20 mouse cellular contexts compared by ENCODE assay signal in the genomic region with DNA sequence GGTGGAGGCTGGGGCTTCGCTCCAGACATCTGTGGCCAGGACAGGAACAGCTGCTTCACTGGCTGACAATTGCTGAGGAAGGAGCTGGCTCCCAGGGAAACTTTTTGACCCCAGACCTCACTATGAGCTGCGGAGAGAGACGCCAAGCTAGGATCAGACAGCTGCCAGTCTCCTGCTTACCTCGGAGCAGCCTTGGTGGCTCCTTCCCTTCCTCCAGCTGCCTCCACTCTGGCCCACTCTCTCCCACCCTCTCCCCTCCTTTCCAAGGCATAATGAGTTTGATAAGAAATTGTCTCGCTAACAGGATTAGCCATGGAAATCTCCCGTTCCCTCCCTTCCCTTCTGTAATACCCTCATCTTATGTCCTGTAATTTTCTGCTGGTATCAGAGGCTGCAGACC.
DNase-seq lines count a peak whose midpoint lies in the region; ATAC-seq and TF ChIP-seq lines count a peak whose summit lies in the region.
"Had no signal": no experiment of that assay in that cellular context is flagged by ENCODE, and none has a peak within 500 bp of the region (broad histone marks: within the 10 kb centered on the region; RNA-seq: fewer than 3 reads in every experiment).

No protein-coding gene starts in this region.

- no peak overlapping the region for H3K4me3 ChIP-seq in forebrain, embryonic 14.5 days (ENCODE audit: low read depth, low read length)
- H3K4me3 ChIP-seq in forebrain, embryonic 11.5 days (ENCODE audit: low read depth, low read length): no peak overlapping the region
- no peak overlapping the region for H3K4me3 ChIP-seq in midbrain, embryonic 10.5 days
- no peak overlapping the region for H3K4me3 ChIP-seq in midbrain, postnatal 0 days (ENCODE audit: low read depth, low read length)
- no peak overlapping the region for H3K4me3 ChIP-seq in midbrain, embryonic 14.5 days (replicated peaks; ENCODE audit: low read depth, low read length)
- H3K4me3 ChIP-seq: heart, embryonic 12.5 days had no signal

- no peaks in the 10 kb centered on the region for H3K36me3 ChIP-seq in forebrain, embryonic 14.5 days (ENCODE audit: control insufficient read depth, insufficient read depth, low read length)
- H3K36me3 ChIP-seq in forebrain, embryonic 11.5 days (ENCODE audit: control insufficient read depth, insufficient read depth, low read length): no peaks in the 10 kb centered on the region
- H3K36me3 ChIP-seq in midbrain, embryonic 10.5 days: no peaks in the 10 kb centered on the region
- H3K36me3 ChIP-seq in midbrain, postnatal 0 days (ENCODE audit: insufficient read depth, low read length): no peaks in the 10 kb centered on the region
- H3K36me3 ChIP-seq in midbrain, embryonic 14.5 days (ENCODE audit: control insufficient read depth, insufficient read depth, low read length): no peaks in the 10 kb centered on the region
- H3K36me3 ChIP-seq: heart, embryonic 12.5 days had no signal

- no peak overlapping the region for H3K9ac ChIP-seq in forebrain, embryonic 14.5 days (ENCODE audit: low read length)
- no peak overlapping the region for H3K9ac ChIP-seq in forebrain, embryonic 11.5 days (ENCODE audit: low read length)
- no peak overlapping the region for H3K9ac ChIP-seq in midbrain, postnatal 0 days (replicated peaks; ENCODE audit: low read length, poor library complexity, severe bottlenecking)
- H3K9ac ChIP-seq in midbrain, embryonic 14.5 days (replicated peaks; ENCODE audit: low read length): no peak overlapping the region
- H3K9ac ChIP-seq: heart, embryonic 12.5 days had no signal

- WGBS in forebrain, embryonic 14.5 days: 23% methylated on average over 6 of the region's 6 CpGs
- WGBS in forebrain, embryonic 11.5 days: 32% methylated on average over 6 of the region's 6 CpGs
- WGBS in midbrain, embryonic 10.5 days: 32% methylated on average over 6 of the region's 6 CpGs
- 17% methylated on average over 6 of the region's 6 CpGs for WGBS in midbrain, postnatal 0 days
- 11% methylated on average over 6 of the region's 6 CpGs for WGBS in midbrain, embryonic 14.5 days

- no peak overlapping the region for H3K4me2 ChIP-seq in forebrain, embryonic 14.5 days (ENCODE audit: low read length)
- H3K4me2 ChIP-seq in forebrain, embryonic 11.5 days (ENCODE audit: low read depth, low read length, severe bottlenecking): no peak overlapping the region
- no peak overlapping the region for H3K4me2 ChIP-seq in midbrain, postnatal 0 days (ENCODE audit: low read depth, low read length, poor library complexity, severe bottlenecking)
- H3K4me2 ChIP-seq in midbrain, embryonic 14.5 days (ENCODE audit: low read length): no peak overlapping the region
- H3K4me2 ChIP-seq: heart, embryonic 12.5 days; liver, embryonic 11.5 days had no signal

- ATAC-seq in forebrain, embryonic 14.5 days: no peak
- no peak for ATAC-seq in forebrain, embryonic 11.5 days (replicated peaks; ENCODE audit: low FRiP score)
- no peak for ATAC-seq in midbrain, postnatal 0 days (ENCODE audit: low FRiP score)
- ATAC-seq in midbrain, embryonic 14.5 days (ENCODE audit: low FRiP score, low TSS enrichment): peak; percentile 63; the same call in 1 of the 2 replicates

- no peaks in the 10 kb centered on the region for H3K27me3 ChIP-seq in forebrain, embryonic 14.5 days (replicated peaks; ENCODE audit: control insufficient read depth, insufficient read depth, low read length)
- no peaks in the 10 kb centered on the region; the same call in none of the 2 replicates for H3K27me3 ChIP-seq in forebrain, embryonic 11.5 days (ENCODE audit: control insufficient read depth, insufficient read depth, low read length)
- peaks cover 16% of the 10 kb centered on the region; the same call in 1 of the 2 replicates for H3K27me3 ChIP-seq in midbrain, embryonic 10.5 days (ENCODE audit: low read depth, poor library complexity, severe bottlenecking)
- no peaks in the 10 kb centered on the region for H3K27me3 ChIP-seq in midbrain, postnatal 0 days (ENCODE audit: insufficient read depth, low read length)
- H3K27me3 ChIP-seq in midbrain, embryonic 14.5 days (ENCODE audit: control insufficient read depth, insufficient read depth, low read length): no peaks in the 10 kb centered on the region

- H3K4me1 ChIP-seq in forebrain, embryonic 14.5 days (ENCODE audit: control insufficient read depth, insufficient read depth, low read length): peaks cover 10% of the 10 kb centered on the region
- H3K4me1 ChIP-seq in forebrain, embryonic 11.5 days (replicated peaks; ENCODE audit: control insufficient read depth, insufficient read depth, low read length): 0 out of 2 replicates have a peak, but pooled peaks cover 2% of the 10 kb centered on the region
- H3K4me1 ChIP-seq in midbrain, embryonic 10.5 days: peaks cover 40% of the 10 kb centered on the region
- no peaks in the 10 kb centered on the region for H3K4me1 ChIP-seq in midbrain, postnatal 0 days (ENCODE audit: insufficient read depth, low read length)
- H3K4me1 ChIP-seq in midbrain, embryonic 14.5 days (ENCODE audit: control insufficient read depth, insufficient read depth, low read length): peaks cover 22% of the 10 kb centered on the region

- 0 out of 2 replicates have a peak overlapping the region, but pooled peaks have one; percentile 39 for H3K27ac ChIP-seq in forebrain, embryonic 14.5 days (ENCODE audit: low read depth, low read length)
- H3K27ac ChIP-seq in forebrain, embryonic 11.5 days (ENCODE audit: low read depth, low read length): no peak overlapping the region
- H3K27ac ChIP-seq in midbrain, embryonic 10.5 days (replicated peaks): peak overlapping the region; percentile 75
- H3K27ac ChIP-seq in midbrain, postnatal 0 days (ENCODE audit: low read depth, low read length): no peak overlapping the region
- peak overlapping the region; percentile 55 for H3K27ac ChIP-seq in midbrain, embryonic 14.5 days (replicated peaks; ENCODE audit: low read depth, low read length)
- H3K27ac ChIP-seq: macrophage had no signal

- no peak for DNase-seq in forebrain, embryonic 14.5 days (ENCODE audit: low spot score)
- no peak for DNase-seq in forebrain, embryonic 11.5 days (ENCODE audit: low spot score)
- DNase-seq in midbrain, embryonic 10.5 days (ENCODE audit: low spot score): peak; percentile 26
- no peak for DNase-seq in midbrain, postnatal 0 days (ENCODE audit: low spot score)
- DNase-seq in midbrain, embryonic 14.5 days: peak; percentile 70
- no peak for DNase-seq in urinary bladder, postnatal 25 days (ENCODE audit: low spot score)
- DNase-seq in frontal cortex, postnatal 25 days (ENCODE audit: low spot score in 2 of 2): no peak
- DNase-seq: adrenal gland, postnatal 36 days; cerebellum, adult 18-20 months; cerebellum, postnatal 25 days; embryo, embryonic 11 days; heart, adult 11 months; heart, postnatal 14 days; kidney, adult 18-20 months; kidney, postnatal 10 days; lung, adult 2 months; right cerebral cortex, postnatal 25 days had no signal

- no peaks in the 10 kb centered on the region; the same call in 1 of the 2 replicates for H3K9me3 ChIP-seq in forebrain, embryonic 14.5 days (replicated peaks; ENCODE audit: control insufficient read depth, low read length)
- no peaks in the 10 kb centered on the region for H3K9me3 ChIP-seq in forebrain, embryonic 11.5 days (ENCODE audit: control insufficient read depth, low read length)
- H3K9me3 ChIP-seq in midbrain, embryonic 10.5 days (replicated peaks): no peaks in the 10 kb centered on the region; the same call in 1 of the 2 replicates
- H3K9me3 ChIP-seq in midbrain, postnatal 0 days (ENCODE audit: low read length): no peaks in the 10 kb centered on the region
- 0 out of 2 replicates have a peak, but pooled peaks cover 3% of the 10 kb centered on the region for H3K9me3 ChIP-seq in midbrain, embryonic 14.5 days (ENCODE audit: control insufficient read depth, low read length)
- H3K9me3 ChIP-seq: heart, embryonic 12.5 days had no signal

- TF ChIP-seq CTCF in midbrain, postnatal 0 days (IDR thresholded peaks at IDR 0.05): no peak

Comparison
In these comparisons a context has a peak if more than half of its experiments do, and no peak if none do; other contexts are left out.
1. DNase-seq: peak in midbrain, embryonic 10.5 days (single experiment) and midbrain, embryonic 14.5 days (single experiment); none in forebrain, embryonic 14.5 days (single experiment), forebrain, embryonic 11.5 days (single experiment), midbrain, postnatal 0 days (single experiment), urinary bladder, postnatal 25 days (single experiment) and frontal cortex, postnatal 25 days (0 of 2).
2. H3K27ac ChIP-seq: peak in forebrain, embryonic 14.5 days (single experiment), midbrain, embryonic 10.5 days (single experiment) and midbrain, embryonic 14.5 days (single experiment); none in forebrain, embryonic 11.5 days (single experiment) and midbrain, postnatal 0 days (single experiment).